Mouse (Mus musculus): ENCODE measurements around the gene Gdf10.

The Gdf10 gene

GRCm38 (mm10) chr14:33939117-33939516 lies 15.7 kb downstream of the Gdf10 start:
- in situ Hi-C loops (cut with MseI, MboI) = loop anchor here in 1 of 2 experiments (10.0 kb wide), 1 partner anchor 264 kb away; no protein-coding TSS in a partner anchor

- in situ Hi-C loops (cut with MseI, MboI) = no loop called here
Measured at GRCm38 (mm10) chr14:33940739-33941138, 17.4 kb downstream of the Gdf10 start, which contains the start of gene Gdf2. Gene Gdf2 (plus strand): TSS chr14:33941039.

- in situ Hi-C loops (cut with MseI, MboI) = no loop called here
Measured at GRCm38 (mm10) chr14:33942222-33942621, 18.8 kb downstream of the Gdf10 start.

- in situ Hi-C loops (cut with MseI, MboI) = no loop called here
Measured at GRCm38 (mm10) chr14:33946125-33946524, 22.7 kb downstream of the Gdf10 start.

GRCm38 (mm10) chr14:33952233-33952981 lies 29.0 kb downstream of the Gdf10 start:
- in situ Hi-C loops (cut with MseI, MboI) = no loop called here

- in situ Hi-C loops (cut with MseI, MboI) = no loop called here
Measured at GRCm38 (mm10) chr14:33953761-33954160, 30.4 kb downstream of the Gdf10 start, which contains the start of gene Rbp3. Gene Rbp3 (plus strand): TSS chr14:33954003.

GRCm38 (mm10) chr14:33956055-33956454 lies 32.7 kb downstream of the Gdf10 start:
- in situ Hi-C loops (cut with MseI, MboI) = no loop called here

- in situ Hi-C loops (cut with MseI, MboI) = no loop called here
Measured at GRCm38 (mm10) chr14:33958186-33958585, 34.8 kb downstream of the Gdf10 start.

GRCm38 (mm10) chr14:33958841-33959240 lies 35.5 kb downstream of the Gdf10 start:
- in situ Hi-C loops (cut with MseI, MboI) = no loop called here

- in situ Hi-C loops (cut with MseI, MboI) = no loop called here
Measured at GRCm38 (mm10) chr14:33959341-33959740, 36.0 kb downstream of the Gdf10 start.

GRCm38 (mm10) chr14:33965675-33966074 lies 42.3 kb downstream of the Gdf10 start:
- in situ Hi-C loops (cut with MseI, MboI) = loop anchor here in 1 of 2 experiments (10.0 kb wide), 1 partner anchor 109 kb away; no protein-coding TSS in a partner anchor

GRCm38 (mm10) chr14:33972679-33973078 lies 49.3 kb downstream of the Gdf10 start:
- in situ Hi-C loops (cut with MseI, MboI) = no loop called here

GRCm38 (mm10) chr14:33974752-33975151 lies 51.4 kb downstream of the Gdf10 start:
- in situ Hi-C loops (cut with MseI, MboI) = no loop called here

GRCm38 (mm10) chr14:33977748-33978147 lies 54.4 kb downstream of the Gdf10 start:
- in situ Hi-C loops (cut with MseI, MboI) = no loop called here

GRCm38 (mm10) chr14:33978604-33979059 lies 55.2 kb downstream of the Gdf10 start, which contains the start of gene Zfp488:
Gene Zfp488 (minus strand): TSS chr14:33978764.
- in situ Hi-C loops (cut with MseI, MboI) = no loop called here
